Mouse (Mus musculus) heart, embryonic 13.5 days (tissue): ENCODE measurements at regions not wholly inside any gene's neighbourhood (a gene's known extent, or its start where the extent isn't known, plus 50 kb on each side); places are given as distances from the start of the nearest gene placed in this dataset. TPM values are rescaled to one million over a fixed set of nuclear protein-coding genes. Genes with fewer than 3 reads are reported as not detected.

ENCODE experiments used
- ATAC-seq: fragments of 200-750 bp; cut with Nextera tagmentation; 2 replicates; pipeline ENCODE4 v1.8.0; 2017; ENCODE audit warnings: moderate TSS enrichment; ENCODE audit not compliant: insufficient number of reproducible peaks, low FRiP score, low TSS enrichment; ENCODE audit errors: extremely low read depth
- H3K27ac ChIP-seq: fragments of 300-500 bp; sonication (generic); replicated peaks from 2 replicates; pipeline ENCODE4 v1.5.1; 2015; ENCODE audit warnings: moderate library complexity, mild to moderate bottlenecking, inconsistent platforms
- H3K27me3 ChIP-seq: fragments of 300-500 bp; sonication (generic); replicated peaks from 2 replicates; pipeline ENCODE4 v1.6.1; 2015; ENCODE audit warnings: mild to moderate bottlenecking, inconsistent platforms
- H3K36me3 ChIP-seq: fragments of 300-500 bp; sonication (generic); 2 replicates; pipeline ENCODE4 v1.6.1; 2015; ENCODE audit warnings: mild to moderate bottlenecking, inconsistent platforms
- H3K4me1 ChIP-seq: fragments of 300-500 bp; sonication (generic); 2 replicates; pipeline ENCODE4 v1.6.1; 2015; ENCODE audit warnings: inconsistent platforms
- H3K4me2 ChIP-seq: fragments of 300-500 bp; sonication (generic); 2 replicates; pipeline ENCODE4 v1.6.1; 2015; ENCODE audit warnings: inconsistent platforms, mild to moderate bottlenecking, moderate library complexity
- H3K4me3 ChIP-seq: fragments of 300-500 bp; sonication (generic); 2 replicates; pipeline ENCODE4 v1.5.1; 2015; ENCODE audit warnings: moderate library complexity, mild to moderate bottlenecking, inconsistent platforms
- H3K9ac ChIP-seq: fragments of 300-500 bp; sonication (generic); 2 replicates; pipeline ENCODE4 v1.6.1; 2015; ENCODE audit warnings: inconsistent platforms, mild to moderate bottlenecking, moderate library complexity
- H3K9me3 ChIP-seq: fragments of 300-500 bp; sonication (generic); 2 replicates; pipeline ENCODE4 v1.6.1; 2016; ENCODE audit warnings: inconsistent platforms
- WGBS: fragments of 180-500 bp; shearing (Covaris S2); methylation state at CpG from one replicate; pipeline ENCODE4 v1.1.7; 2015; ENCODE audit warnings: mixed read lengths; 5-methylcytosine and 5-hydroxymethylcytosine counted together
- microRNA-seq: library from miRNA; unstranded; fragments of <30 nt; microRNA quantifications from one replicate; pipeline ENCODE4, GENCODE M21; 2016

GRCm38 (mm10) chr4:33867126-33867525 lies 57.3 kb upstream of the Cnr1 start:
- H3K4me1 ChIP-seq, result no peaks in the 10 kb centered on the region
- H3K27me3 ChIP-seq, result no peaks in the 10 kb centered on the region
- H3K9ac ChIP-seq, result no peak overlapping the region
- no peaks in the 10 kb centered on the region for H3K36me3 ChIP-seq
- no peak for ATAC-seq
- no peaks in the 10 kb centered on the region for H3K9me3 ChIP-seq
- 75% methylated on average over 2 of the region's 2 CpGs for WGBS
- no peak overlapping the region for H3K27ac ChIP-seq
- H3K4me2 ChIP-seq, result no peak overlapping the region
- H3K4me3 ChIP-seq, result no peak overlapping the region

DNA sequence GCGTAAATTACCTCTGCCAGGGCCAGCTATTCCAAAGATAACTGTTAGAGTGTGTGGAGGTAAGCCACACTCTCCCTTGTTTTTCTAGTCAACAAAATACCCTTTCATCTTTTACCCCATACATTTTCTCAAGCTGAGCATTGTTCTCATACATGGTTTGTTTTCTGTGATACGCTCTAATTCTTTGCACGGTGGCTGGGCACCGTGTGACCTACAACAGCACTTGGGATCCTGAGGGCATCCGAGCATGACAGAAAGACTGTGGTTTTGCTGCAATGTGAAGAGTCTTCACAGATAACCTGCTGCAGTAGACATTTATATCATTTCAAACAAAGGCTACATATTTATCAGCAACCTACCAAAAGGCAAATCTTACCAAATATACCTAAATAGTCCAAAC lies 55.1 kb upstream of the Cnr1 start:
- Histone ChIP-seq H3K27ac (no peak overlapping the region), H3K36me3 (no peaks in the 10 kb centered on the region), H3K9me3 (0 out of 2 replicates have a peak, but pooled peaks cover 2% of the 10 kb centered on the region), H3K9ac (no peak overlapping the region), H3K4me3 (no peak overlapping the region), H3K4me2 (no peak overlapping the region), H3K27me3 (no peaks in the 10 kb centered on the region), H3K4me1 (no peaks in the 10 kb centered on the region)
- no peak for ATAC-seq
- WGBS, result 57% methylated on average over 5 of the region's 5 CpGs

Small RNAs in the stretch of these regions (microRNA-seq; reads per million reads assigned to microRNA genes)
- not detected for gene Gm23304
